Mouse (Mus musculus): ENCODE measurements around the gene Lpar6. TPM values are rescaled to one million over a fixed set of nuclear protein-coding genes. Genes with fewer than 3 reads are reported as not detected.

The Lpar6 gene
- 1 to 10 TPM; 3.4 to 4.0 TPM for total RNA-seq (2021)
- long read RNA-seq, experiment 1, full-length matches to known transcripts, result 4 of 4 reads
- long read RNA-seq, experiment 1, partial matches to known transcripts, result 0 of 4 reads
- long read RNA-seq, experiment 1, other reads (novel, unspliced or antisense), result 0 of 4 reads
- long read RNA-seq, experiment 2, full-length matches to known transcripts, result 23 of 23 reads
- long read RNA-seq, experiment 2, partial matches to known transcripts, result 0 of 23 reads
- long read RNA-seq, experiment 2, other reads (novel, unspliced or antisense), result 0 of 23 reads

DNA sequence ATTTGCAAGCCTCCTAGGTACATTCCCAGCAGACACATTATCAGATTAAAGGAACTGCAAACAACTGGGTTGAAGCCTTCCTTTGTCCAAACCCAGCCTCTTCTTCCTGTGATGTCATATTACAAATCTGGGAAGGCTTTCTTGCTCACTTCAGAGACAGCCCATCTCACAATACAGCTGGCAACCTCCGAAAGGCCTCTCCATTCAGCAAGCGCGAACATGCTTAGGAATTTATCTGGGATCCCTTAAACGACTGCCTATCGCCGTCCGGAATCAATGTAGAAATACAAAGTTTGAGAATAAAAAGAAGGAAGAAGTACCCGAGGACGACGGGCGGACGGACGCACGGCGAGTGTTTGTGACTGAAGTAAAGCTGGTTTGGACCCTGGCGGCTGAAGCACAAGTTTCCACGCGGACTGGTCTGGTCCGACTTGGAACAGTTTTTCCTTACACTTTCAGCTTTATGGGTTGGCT is at the start of gene Lpar6:
Lpar6 (plus strand) TSS at position 48 of the 474 bp plus-strand sequence.
- DNase-seq (ENCODE audit: low spot score in 2 of 2), result peak; percentile 59 to 63

DNA sequence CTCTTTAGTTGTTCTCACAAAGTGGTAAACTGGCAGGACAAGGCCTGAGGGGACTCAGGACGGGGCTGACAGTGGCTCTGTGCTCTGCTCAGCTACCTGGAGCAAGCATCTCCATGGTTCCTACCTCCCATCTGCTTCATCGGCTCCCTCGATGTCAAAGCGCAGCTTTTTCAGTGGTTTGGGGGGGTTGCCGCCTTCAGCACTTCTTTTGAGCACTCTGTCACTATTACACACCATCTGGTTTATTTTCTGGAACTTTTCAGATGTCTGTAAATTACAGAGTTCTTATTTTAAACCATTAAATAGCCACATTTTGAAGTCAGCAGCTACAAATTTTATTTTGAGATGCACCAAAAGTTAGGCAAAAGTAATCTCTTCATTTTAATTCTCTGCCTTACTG is 38.6 kb upstream of the Lpar6 start:
- DNase-seq (ENCODE audit: low spot score in 2 of 2), result no peak

DNA sequence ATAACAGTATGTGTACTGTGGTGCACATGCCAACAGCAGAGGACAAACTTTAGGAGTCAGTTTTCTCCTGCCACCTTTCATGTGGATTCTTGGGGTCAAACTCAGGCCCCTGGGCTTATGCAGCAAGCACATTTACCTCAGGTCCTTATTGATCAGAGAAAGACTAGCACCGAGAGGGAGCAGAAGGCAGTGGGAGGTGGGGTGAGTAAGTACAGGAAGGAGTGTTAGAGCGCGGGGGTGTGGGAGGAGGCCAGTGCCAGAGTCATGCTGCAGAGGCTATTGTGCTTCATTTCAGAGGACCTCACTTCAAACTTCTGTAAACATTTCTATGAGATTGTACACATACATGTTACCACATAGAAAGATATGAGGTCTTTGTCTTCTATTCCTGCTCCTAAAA is 36.2 kb upstream of the Lpar6 start:
- DNase-seq (ENCODE audit: low spot score in 2 of 2), result no peak

DNA sequence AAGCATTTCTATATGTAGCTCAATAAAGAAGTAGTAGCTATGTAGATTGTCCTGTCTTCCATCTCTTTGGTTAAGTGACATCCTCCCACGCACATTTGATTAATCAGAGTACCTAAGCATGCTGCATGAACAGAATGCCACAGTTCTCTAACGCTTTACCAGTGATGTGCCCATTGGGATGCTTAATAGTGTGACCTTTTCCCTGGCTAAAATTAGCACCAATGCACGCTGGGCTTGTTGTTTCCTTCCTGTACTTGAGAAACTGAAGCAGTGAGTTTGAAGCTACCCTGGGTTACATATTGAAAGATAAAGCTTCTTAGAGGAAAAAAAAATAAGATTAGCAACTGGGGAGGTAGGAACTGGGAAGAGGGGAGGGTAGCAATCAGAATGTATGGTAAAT is 33.7 kb upstream of the Lpar6 start:
- DNase-seq (ENCODE audit: low spot score in 2 of 2), result no peak

DNA sequence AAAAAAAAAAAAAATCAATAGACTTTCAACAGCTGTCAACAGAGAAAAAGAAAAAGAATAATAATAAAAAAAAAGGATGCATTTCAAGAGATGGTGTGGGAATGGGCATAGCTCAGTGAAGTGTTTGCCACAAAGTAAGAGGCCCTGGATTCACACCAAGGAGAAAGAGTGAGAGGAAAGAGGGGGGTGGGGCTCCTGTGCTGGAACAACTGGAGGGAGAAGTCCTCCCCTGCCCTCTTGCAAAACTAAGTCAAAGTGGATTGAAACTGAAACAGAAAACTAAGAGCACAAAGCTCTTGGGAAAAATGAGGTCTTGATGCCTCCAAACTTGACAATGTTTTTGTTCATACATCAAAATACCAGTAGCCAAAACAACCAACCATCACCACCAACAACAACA is 28.4 kb upstream of the Lpar6 start:
- DNase-seq (ENCODE audit: low spot score in 2 of 2), result no peak

DNA sequence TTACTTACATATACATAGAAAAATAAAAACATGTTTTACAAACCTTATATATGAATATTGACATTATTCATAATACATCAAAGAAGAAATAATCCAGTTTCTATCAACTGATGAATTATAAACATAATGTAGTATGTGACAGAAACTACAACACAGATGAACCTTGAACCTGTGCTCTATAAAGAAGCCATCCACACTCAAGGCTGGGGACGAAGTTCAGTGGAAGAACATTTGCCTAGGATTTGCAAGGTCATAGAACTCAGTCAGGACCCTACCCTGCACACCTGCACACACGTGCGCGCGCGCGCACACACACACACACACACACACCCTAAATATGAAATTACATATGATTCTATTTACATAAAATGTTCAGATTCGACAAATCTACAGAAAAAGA is 27.5 kb upstream of the Lpar6 start:
- DNase-seq (ENCODE audit: low spot score in 2 of 2), result no peak

DNA sequence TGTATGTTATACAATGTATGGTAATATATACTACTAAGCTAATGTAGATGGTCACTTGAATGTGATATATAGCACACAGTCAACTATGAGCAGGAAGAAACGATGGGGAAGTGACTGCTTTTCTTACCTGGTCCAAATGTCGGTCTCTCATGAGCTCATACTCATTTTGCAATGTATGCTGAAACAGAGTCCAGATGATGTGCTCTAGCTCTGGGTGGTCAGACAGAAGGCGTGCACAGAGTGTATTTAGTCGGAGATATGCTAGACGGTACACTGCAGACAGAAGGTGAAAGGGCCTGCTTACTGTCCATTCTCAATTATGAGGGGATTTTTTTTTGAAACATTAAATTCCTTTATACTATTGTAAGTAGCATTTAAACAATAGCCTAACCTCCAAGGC is 26.2 kb upstream of the Lpar6 start:
- DNase-seq (ENCODE audit: low spot score in 2 of 2), result no peak

DNA sequence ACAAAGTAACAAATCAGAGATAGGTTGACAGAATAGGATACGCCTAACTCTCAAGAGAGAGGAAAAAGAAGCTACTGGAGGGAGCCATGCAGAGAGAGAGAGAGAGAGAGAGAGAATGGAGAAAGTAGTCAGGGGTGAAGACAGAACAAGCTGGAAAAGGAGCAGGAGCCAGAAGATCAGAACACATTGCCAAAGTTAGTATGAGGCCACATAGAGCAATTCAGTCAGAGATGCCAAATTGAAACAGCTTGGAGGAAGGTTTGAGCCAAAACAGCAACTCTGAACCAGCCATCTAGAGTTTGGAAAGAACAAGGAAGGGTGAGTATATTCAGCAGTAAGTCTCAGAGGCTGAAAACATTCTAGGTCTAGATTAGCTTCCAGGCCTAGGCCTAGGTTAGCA is 20.6 kb upstream of the Lpar6 start:
- DNase-seq (ENCODE audit: low spot score in 2 of 2), result no peak

DNA sequence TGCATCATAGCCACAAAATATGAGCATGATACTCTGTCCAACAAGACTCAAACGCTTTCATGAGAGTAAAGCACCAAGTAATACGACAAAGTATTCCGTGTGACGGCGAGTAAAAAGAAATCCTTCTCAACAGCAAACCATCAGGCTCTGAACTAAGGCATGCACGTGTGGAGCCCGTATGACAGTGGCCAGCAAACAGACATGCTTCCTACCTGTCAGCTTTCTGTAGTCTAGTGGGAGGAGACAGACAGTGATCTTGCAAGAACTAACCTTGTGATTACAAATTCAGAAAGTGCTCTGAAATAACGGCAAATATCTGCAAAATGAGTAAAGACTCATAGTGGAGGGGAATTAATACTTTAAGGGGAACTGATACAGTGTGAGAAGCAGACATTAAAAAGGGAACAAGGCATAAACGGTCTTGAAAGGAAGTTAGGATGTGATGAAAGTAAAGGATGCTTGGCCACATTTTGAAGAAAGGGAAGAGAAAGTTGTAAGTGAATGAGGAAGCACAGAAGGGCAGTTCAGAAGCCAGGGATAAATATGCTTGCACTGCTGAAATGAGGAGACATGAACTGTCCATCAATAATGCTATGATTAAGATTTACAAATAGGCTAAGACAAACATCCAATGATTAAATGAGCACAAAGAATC is 15.3 kb upstream of the Lpar6 start:
- DNase-seq (ENCODE audit: low spot score in 2 of 2), result no peak

DNA sequence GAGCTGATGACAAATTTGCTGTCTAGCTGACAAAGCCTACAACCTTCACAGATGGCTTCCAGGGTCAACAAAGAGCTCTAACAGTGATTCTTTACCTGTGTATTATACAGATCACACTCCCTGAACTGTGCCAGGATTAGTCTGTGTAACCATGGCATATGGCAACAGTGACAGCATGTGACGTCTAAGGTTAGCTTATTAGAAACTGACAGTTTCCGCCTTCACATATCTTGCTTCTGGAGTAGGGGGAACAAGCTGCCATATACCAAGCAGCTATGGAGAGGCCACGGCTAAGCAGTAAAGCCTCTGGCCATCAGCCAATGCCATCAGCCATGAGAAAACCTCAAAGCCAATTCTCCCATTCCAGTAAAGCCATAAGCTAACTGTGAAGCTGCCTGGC is 11.3 kb upstream of the Lpar6 start:
- no peak for DNase-seq (ENCODE audit: low spot score in 2 of 2)

DNA sequence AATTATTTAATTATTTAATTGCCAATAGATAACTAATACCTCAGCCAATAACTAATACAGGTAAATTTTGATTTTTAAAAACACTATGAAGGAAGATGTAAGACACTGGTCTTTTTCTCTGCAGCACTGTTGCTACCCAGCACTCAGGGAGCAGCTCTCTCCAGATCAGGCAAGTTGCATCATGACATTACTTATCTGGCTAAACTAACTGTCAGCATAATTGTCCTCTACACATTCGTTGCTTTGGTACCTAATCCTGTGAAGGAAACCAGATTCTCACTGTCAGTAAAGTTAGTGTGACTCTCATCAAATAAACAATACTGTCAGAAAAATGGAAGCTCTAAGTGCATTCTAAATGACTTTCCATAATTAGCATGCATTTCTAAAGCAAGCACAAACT is 10.8 kb upstream of the Lpar6 start:
- DNase-seq (ENCODE audit: low spot score in 2 of 2), result no peak

DNA sequence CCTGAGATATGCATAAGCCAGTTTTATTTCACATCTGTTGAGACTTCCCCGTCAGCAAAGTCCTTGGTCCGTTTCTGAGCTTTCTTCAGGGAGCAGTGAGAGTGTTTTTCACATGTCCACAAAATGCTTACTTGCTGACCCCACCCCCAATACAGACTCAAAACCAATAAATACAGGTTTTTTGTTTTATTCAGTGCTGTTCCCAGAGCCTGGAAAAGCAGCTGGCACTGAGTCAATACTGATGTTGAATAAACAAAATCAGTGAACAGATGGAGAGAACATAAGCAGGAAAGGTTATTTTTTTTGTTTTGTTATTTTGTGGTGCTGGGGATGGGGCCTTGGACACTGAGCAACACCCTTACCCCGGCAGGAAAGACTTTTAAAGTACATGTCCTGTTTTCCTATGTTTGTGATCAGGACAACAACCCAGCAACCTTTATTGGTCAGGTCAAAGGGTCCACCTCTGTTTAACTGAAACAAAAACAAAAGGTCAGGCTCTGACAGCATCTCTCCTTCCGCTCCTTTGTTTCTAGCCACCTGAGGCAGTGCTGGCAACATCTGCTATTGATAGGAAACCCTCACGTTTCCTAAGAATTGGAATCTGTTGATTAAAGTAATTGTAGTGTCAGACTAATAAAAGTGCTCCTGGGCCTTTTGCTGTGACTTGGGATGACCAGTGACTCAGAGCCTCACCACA is 6.3 kb upstream of the Lpar6 start:
- DNase-seq (ENCODE audit: low spot score in 2 of 2), result no peak

DNA sequence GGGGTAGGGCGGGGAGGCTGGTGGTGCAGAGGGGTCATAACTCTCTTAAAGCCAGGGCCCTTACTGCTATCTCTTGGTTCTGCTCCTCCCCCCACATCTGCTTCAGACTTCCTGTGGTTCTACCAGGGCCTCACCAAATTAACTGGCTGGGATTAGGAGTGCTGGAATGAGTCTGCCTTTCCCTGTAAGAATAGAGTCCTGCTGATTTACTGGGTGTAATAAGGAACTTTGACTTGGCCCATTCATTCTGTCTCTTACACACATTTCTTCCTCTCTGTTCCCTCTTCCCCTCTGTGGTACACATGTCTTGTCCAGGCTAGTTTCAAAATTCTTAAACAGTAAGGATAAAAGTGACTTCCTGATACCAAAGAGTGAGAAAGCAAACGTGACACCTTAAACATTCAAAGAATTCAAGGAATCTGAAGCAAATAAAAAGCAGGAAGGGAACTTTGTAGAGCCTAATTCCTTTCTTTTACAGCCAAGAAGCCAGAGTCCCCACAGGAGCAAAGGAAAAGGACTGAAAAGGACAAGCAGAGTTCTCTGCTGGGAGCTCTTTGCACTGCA is 3.1 kb upstream of the Lpar6 start:
- no peak for DNase-seq (ENCODE audit: low spot score in 2 of 2)

DNA sequence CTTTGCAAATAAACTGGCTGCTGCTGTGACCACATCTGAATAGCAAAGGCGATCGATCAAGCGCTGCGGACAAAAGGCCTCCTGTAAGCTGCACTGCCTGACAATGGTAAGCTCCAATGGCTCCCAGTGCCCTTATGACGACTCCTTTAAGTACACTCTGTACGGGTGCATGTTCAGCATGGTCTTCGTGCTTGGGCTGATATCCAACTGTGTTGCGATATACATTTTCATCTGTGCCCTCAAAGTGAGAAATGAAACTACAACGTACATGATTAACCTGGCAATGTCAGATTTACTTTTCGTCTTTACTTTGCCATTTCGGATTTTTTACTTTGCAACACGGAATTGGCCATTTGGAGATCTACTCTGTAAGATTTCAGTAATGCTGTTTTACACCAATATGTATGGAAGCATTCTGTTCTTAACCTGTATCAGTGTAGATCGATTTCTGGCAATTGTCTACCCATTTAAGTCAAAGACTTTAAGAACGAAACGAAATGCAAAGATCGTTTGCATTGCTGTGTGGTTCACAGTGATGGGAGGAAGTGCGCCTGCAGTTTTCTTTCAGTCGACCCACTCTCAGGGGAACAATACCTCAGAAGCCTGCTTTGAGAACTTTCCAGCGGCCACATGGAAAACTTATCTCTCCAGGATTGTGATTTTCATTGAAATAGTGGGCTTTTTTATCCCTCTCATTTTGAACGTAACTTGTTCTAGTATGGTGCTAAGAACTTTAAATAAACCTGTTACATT is 979 bp downstream of the Lpar6 start:
- peak; percentile 33 to 39 for DNase-seq (ENCODE audit: low spot score in 2 of 2)

DNA sequence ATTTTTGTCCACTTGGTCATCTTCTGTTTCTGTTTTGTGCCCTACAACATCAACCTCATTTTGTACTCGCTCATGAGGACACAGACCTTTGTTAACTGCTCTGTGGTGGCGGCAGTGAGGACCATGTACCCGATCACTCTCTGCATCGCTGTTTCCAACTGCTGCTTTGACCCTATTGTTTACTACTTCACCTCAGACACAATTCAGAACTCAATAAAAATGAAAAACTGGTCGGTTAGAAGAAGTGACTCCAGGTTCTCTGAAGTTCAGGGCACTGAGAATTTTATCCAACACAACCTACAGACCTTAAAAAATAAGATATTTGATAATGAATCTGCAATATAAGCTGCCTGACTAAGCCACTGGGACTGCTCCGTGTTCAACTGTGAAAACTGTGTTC is 1.6 kb downstream of the Lpar6 start:
- DNase-seq (ENCODE audit: low spot score in 2 of 2), result peak in 1 of 2 experiments; percentile 14

DNA sequence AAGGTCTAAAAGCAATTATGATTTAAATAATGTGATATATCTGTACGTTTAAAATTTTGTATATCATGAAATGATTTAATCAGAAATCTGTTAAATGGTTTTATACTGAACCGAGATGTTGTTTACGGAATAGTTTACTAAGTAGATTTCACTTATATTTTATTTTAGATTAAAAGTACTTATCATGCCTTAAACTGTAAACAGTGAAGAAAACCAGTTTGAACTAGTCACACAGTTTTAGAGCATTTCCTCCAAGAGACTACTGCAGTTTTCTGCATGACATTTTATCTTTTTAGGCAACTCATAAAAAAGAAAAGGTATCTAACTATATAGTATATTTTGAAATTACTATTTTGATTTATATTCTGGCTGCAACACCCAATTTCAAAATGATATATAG is 2.2 kb downstream of the Lpar6 start:
- no peak for DNase-seq (ENCODE audit: low spot score in 2 of 2)

DNA sequence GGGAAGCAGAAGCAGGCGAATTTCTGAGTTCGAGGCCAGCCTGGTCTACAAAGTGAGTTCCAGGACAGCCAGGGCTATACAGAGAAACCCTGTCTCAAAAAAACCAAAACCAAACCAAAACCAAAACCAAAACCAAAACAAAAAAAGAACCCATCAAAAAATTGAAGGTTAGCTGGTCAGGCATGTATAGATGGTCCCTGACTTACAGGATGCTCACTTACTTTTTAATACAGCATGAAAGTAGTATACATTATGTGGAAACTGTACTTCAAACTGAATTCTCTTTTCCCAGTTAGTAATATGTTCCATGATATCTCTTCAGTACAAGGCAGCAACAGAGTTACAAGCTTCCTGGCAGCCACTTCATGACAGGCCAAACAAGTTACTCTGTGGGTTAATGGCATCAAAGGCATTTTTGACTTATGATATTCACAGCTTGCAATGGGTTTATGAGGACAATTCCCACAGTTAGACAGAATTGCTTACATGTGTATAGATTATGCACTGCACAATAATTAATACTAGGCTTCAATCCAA is 6.4 kb downstream of the Lpar6 start:
- DNase-seq (ENCODE audit: low spot score in 2 of 2), result no peak

DNA sequence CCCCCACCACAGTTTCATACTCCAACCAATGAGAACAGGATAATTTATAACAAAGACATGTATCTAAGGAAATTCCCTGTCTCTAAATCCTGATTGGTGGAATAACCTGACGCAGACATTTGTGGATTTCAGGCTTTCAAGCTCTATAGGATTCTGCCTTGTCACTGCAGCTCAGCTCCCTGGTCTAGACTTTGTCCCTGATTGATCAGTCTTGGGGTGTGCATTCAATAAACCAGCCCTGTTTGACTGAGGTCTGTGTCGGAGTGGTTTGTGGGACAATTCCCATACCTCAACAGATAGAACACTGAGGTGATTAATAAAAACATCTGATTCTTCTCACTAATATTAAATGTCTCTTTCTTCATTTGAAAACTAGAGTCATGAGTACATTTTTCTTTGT is 12.4 kb downstream of the Lpar6 start:
- DNase-seq (ENCODE audit: low spot score in 2 of 2), result no peak

DNA sequence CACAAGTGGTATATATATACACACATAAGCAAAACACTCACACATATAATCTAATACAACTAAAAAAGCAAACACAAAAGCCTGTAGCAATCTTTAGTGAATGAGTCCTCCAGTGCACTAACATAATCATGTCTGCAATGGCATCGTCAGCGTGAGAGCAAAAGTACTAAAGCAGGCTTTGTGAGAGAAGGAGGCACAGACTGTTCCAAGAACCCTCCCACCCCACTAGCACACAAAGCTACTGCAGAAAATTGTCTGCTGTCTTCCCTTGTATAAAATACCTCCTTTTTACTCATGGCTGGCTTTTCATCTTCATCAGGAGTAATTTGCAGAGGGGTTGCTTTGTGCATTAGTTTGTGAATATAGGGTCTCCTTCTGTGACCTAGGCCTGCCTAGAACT is 14.6 kb downstream of the Lpar6 start:
- no peak for DNase-seq (ENCODE audit: low spot score in 2 of 2)

DNA sequence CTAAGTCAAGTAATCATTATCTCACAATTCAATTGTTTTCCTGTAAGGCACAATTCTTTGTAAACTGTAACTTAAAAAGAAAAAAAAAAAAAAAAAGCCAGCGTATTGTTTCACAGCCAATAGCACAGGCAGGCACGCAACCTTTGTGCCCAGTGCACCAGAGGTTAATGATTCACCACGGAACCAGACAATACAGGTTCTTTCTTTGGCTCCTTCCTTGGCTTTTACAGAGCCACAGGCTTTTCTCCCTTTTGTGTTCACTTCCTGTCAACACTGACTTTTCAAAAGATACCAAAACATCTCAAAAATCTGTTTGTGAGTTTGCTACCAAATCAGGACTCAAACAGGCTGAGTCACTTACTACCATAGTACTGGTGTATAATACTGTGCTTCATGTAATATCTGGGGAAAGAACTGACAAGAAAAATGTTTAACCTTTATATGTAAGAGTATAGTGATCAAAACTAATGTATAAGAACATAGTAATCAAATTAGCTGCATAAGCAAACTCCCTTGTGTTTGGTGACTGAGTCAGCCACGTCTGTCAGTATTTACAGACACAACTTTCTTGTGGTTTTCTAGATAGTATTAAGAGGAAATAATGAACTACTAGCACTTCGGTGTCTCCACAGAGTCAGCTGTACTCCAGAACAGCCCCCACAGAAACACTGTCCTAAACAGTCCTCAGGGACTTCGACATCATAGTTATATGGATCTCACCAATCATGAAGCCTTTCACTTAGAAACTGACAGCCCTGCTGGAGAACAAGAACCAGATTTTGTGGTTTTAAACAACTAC is 16.0 kb downstream of the Lpar6 start:
- no peak for DNase-seq (ENCODE audit: low spot score in 2 of 2)

Measured in adrenal gland, adult 18-20 months (tissue).